Mouse (Mus musculus) kidney, embryonic 15.5 days (tissue): Measurements from ENCODE around the gene Usp35. TPM values are rescaled to one million over a fixed set of nuclear protein-coding genes. Genes with fewer than 3 reads are reported as not detected.

ENCODE experiments used
- ATAC-seq: fragments of 200-750 bp; cut with Nextera tagmentation; replicated peaks from 2 replicates; pipeline ENCODE4 v1.8.0; 2017; ENCODE audit warnings: moderate TSS enrichment; ENCODE audit not compliant: low FRiP score
- H3K27ac ChIP-seq: fragments of 300-500 bp; sonication (generic); 2 replicates; pipeline ENCODE4 v1.5.1; 2015; ENCODE audit warnings: mild to moderate bottlenecking, inconsistent platforms
- H3K27me3 ChIP-seq: fragments of 300-500 bp; sonication (generic); 2 replicates; pipeline ENCODE4 v1.6.1; 2015; ENCODE audit warnings: inconsistent platforms
- H3K36me3 ChIP-seq: fragments of 300-500 bp; sonication (generic); 2 replicates; pipeline ENCODE4 v1.6.1; 2015; ENCODE audit warnings: inconsistent platforms
- H3K4me1 ChIP-seq: fragments of 300-500 bp; sonication (generic); 2 replicates; pipeline ENCODE4 v1.6.1; 2015; ENCODE audit warnings: inconsistent platforms
- H3K4me2 ChIP-seq: fragments of 300-500 bp; sonication (generic); 2 replicates; pipeline ENCODE4 v1.6.1; 2015; ENCODE audit warnings: moderate library complexity, mild to moderate bottlenecking, inconsistent platforms
- H3K4me3 ChIP-seq: fragments of 300-500 bp; sonication (generic); replicated peaks from 2 replicates; pipeline ENCODE4 v1.5.1; 2015; ENCODE audit warnings: mild to moderate bottlenecking, inconsistent platforms
- H3K9ac ChIP-seq: fragments of 300-500 bp; sonication (generic); 2 replicates; pipeline ENCODE4 v1.6.1; 2015; ENCODE audit warnings: mild to moderate bottlenecking, inconsistent platforms
- H3K9me3 ChIP-seq: fragments of 300-500 bp; sonication (generic); replicated peaks from 2 replicates; pipeline ENCODE4 v1.6.1; 2016; ENCODE audit warnings: inconsistent platforms
- WGBS: fragments of 180-500 bp; shearing (Covaris S2); methylation state at CpG from one replicate; pipeline ENCODE4 v1.1.7; 2015; ENCODE audit warnings: mixed read lengths; 5-methylcytosine and 5-hydroxymethylcytosine counted together
- polyA plus RNA-seq: library from polyadenylated mRNA; unstranded; fragments of >200 nt; fragmentation: Nextera tagmentation; extraction: Ambion mirVana; gene quantifications from 2 replicates; pipeline ENCODE4 v1.2.1, GENCODE M21; 2015

Gene Usp35
- polyA plus RNA-seq = 1.5 and 1.9 TPM in 2 replicates

DNA sequence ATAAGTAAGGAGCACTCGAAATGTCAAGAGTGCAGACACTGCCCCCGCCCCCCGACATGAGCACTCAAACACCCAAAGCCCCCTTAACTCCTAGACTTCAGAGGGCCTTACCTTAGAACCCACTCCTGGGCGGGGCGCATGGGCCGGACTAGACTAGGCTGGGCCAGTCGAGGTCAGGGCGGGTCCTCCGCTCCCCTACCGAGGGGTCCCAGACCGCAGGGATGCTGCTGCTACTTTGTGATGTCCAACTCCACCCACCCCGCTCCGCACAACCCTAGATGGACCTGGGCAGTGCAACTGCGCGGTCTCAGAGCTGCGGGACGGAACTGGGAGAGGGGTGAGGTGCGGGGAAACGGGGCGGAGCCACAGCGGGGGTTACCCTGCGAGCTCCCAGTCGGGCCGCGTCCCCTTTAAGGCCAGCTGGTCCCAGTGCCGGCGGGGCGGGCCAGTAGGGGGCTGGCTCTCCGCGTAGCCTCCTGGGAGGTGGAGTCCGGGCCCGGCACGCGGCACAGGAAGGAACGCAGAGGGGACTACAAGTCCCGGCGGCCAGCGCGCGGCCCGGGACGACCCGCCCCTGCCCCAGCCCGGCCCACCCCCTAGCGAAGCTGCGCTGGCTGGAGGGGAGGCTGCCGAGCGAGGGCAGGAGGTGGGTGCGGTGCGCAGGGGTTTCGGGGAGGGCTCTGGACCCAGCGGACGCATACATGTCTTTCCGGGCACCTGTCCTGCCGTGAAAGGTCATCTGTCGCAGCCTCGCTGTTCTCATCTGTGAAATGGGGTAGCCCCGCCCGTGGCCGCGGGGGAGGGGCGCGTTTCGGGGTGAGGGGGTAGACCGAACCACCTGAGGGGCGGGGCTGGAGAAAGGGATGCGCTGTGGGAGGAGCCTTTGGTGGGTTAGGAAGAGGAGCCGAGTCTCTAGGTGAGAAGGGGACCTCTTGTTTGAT lies at the start of gene Usp35, which contains the start of gene Kctd21:
Gene Usp35, minus strand, starts transcription at position 295 of the 941 bp plus-strand sequence.
Gene Kctd21, plus strand, starts transcription at position 602 of the 941 bp plus-strand sequence.
- Histone ChIP-seq H3K4me2 (peak within 1 kb of the TSS; percentile 83), H3K4me3 (peak within 1 kb of the TSS; percentile 93), H3K36me3 (no peaks in the 10 kb centered on the region), H3K27ac (peak within 1 kb of the TSS; percentile 46), H3K4me1 (peaks cover 28% of the 10 kb centered on the region), H3K9me3 (no peaks in the 10 kb centered on the region), H3K27me3 (peaks cover 4% of the 10 kb centered on the region), H3K9ac (peak within 1 kb of the TSS; percentile 74)
- peak; percentile 99 for ATAC-seq
- 1% methylated on average over 68 of the region's 68 CpGs for WGBS

DNA sequence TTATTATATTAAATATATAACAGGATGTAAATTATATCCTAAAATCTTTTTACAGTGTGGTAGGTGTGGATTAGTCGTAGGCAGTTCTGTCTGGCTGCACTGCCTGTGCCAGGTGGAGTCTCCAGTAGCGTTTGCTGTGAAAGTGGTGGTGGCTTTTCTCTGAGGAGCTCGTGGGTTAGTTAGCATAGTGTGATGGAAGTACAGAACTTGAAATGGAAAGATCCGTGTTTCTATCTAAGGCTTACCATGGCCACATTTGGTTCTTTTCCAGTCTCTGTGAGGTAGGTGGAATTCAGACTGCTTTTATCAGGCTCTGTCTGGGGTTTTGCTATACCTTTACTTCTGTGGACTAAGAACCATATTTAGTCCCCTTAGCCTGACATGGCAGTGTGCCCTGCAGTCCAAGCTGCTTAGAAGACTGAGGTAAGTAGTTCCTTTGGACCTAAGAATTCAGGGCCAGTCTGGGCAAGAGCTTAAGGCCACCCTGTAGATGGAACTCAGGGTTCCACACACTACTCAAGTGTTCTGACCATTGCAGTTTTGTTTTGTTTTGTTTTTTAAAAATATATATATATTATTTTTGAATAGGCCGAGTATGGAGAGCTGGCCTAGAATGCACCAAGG lies 48.8 kb upstream of the Usp35 start:
- Histone ChIP-seq H3K4me1 (no peaks in the 10 kb centered on the region), H3K9ac (no peak overlapping the region), H3K4me2 (no peak overlapping the region), H3K4me3 (no peak overlapping the region), H3K27ac (no peak overlapping the region), H3K27me3 (no peaks in the 10 kb centered on the region), H3K36me3 (peaks cover 95% of the 10 kb centered on the region), H3K9me3 (no peaks in the 10 kb centered on the region)
- 94% methylated on average over 5 of the region's 5 CpGs for WGBS
- ATAC-seq = no peak

DNA sequence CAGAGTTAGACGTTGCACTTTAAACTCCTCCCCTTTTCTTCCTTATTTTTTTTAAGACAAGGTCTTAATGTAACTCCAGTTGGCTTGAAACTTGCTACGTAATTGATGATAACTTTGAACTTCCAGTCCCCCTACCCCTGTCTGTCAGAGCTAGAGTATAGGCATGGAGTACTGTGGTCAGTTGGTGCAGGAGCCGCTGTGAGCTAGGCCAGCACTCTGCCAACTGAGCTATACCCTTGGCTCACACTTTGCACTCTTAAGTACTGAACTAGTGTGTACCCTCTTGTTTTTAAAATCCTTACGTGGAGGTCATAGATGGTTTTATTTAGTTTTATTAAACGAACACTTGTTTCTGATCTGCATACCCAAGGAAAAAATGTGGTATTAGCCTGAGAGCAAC lies 47.5 kb upstream of the Usp35 start:
- no peak for ATAC-seq
- no peak overlapping the region for H3K9ac ChIP-seq
- peaks cover 95% of the 10 kb centered on the region for H3K36me3 ChIP-seq
- no peak overlapping the region for H3K4me3 ChIP-seq
- H3K4me1 ChIP-seq = no peaks in the 10 kb centered on the region
- WGBS = 93% methylated on average over 5 of the region's 5 CpGs
- no peak overlapping the region for H3K4me2 ChIP-seq
- H3K27me3 ChIP-seq = no peaks in the 10 kb centered on the region
- no peak overlapping the region for H3K27ac ChIP-seq
- no peaks in the 10 kb centered on the region for H3K9me3 ChIP-seq

DNA sequence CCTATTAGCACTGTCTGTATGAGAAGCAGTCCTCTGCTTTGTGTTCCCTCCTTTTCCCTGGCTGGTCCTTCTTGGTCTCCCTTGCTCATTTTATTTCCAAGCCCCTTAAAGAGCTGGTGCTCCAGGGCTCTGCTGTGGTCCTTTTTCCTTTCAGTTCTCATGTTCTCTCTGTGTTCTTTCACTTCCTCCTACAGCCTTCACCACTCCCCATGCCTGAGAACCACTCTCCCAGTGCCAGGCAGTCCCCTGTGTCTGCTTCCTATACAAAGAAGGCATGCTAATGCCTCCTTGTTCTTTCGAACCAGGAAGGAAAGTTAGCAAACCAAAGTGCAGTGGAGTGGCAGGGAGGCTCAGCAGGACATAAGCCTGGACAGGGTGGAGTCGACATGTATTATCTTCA lies 44.1 kb upstream of the Usp35 start:
- whole genome bisulfite sequencing = 85% methylated on average over 2 of the region's 2 CpGs
- H3K36me3 ChIP-seq = peaks cover 73% of the 10 kb centered on the region
- H3K9ac ChIP-seq = no peak overlapping the region
- peaks cover 9% of the 10 kb centered on the region for H3K4me1 ChIP-seq
- H3K4me2 ChIP-seq = no peak overlapping the region
- no peak overlapping the region for H3K27ac ChIP-seq
- no peak overlapping the region for H3K4me3 ChIP-seq
- H3K9me3 ChIP-seq = no peaks in the 10 kb centered on the region
- ATAC-seq = no peak
- H3K27me3 ChIP-seq = no peaks in the 10 kb centered on the region

DNA sequence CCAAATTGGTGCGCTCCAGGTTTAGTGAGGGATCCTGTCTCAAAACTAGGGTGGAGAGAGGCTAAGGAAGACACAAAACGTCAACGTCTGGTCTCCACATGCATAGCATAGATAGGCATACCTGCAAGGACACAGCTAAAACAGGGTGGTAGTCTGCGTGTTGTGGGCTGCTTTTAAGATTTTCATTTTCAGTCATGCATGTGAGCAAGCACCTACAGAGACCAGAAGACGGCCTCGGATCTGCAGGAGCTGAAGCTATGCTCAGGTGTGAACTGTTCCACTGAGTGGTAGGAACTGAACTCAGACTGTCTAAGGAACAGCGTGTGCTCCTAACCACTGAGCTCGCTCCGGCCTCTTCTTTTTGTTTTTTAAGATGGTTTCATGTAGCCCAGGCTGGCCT lies 43.3 kb upstream of the Usp35 start:
- WGBS = 96% methylated on average over 9 of the region's 9 CpGs
- Histone ChIP-seq H3K36me3 (peaks cover 65% of the 10 kb centered on the region), H3K9ac (no peak overlapping the region), H3K9me3 (no peaks in the 10 kb centered on the region), H3K4me3 (no peak overlapping the region), H3K4me2 (no peak overlapping the region), H3K4me1 (peaks cover 12% of the 10 kb centered on the region), H3K27ac (no peak overlapping the region), H3K27me3 (no peaks in the 10 kb centered on the region)
- ATAC-seq = no peak

DNA sequence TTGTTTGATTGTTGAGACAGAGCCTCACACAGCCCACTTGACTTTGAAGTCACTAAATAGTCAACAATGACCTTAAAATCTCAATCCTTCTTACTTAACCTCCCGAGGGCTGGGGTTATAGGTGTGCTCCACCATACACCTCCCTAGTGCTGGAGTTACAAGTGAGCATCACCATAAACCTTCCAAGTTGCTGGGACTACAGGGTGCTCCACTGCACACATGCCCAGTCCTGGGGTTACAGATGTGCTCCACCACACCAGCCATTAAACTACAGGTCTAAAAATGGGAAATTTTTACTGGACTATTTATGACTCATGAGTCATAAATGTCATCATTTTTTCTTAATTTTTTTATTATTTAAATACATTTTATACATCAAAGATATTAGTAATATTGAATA lies 34.1 kb upstream of the Usp35 start:
- H3K9me3 ChIP-seq = no peaks in the 10 kb centered on the region
- peaks cover 3% of the 10 kb centered on the region for H3K4me1 ChIP-seq
- no peak overlapping the region for H3K4me2 ChIP-seq
- no peak overlapping the region for H3K9ac ChIP-seq
- ATAC-seq = no peak
- WGBS = 80% methylated on average over 1 of the region's 1 CpGs
- H3K36me3 ChIP-seq = no peaks in the 10 kb centered on the region
- H3K27me3 ChIP-seq = no peaks in the 10 kb centered on the region
- H3K27ac ChIP-seq = no peak overlapping the region
- no peak overlapping the region for H3K4me3 ChIP-seq

DNA sequence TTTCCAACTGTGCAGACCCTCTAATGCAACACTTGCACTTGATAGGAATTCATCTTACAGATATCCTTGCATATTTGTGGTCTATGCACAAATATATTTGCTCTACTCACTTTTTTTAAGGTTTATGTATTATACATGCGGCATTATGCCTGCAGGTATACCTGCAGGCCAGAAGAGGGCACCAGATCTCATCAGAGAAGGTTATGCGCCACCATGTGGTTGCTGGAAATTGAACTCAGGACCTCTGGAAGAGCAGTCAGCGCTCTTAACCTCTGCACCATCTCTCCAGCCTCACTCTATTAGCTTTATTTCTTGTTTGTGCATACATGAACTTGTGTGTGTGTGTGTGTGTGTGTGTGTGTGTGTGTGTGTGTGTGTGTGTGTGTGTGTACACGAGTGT lies 29.6 kb upstream of the Usp35 start:
- H3K4me2 ChIP-seq = no peak overlapping the region
- 23% methylated on average over 4 of the region's 4 CpGs for WGBS
- no peaks in the 10 kb centered on the region for H3K27me3 ChIP-seq
- H3K9me3 ChIP-seq = no peaks in the 10 kb centered on the region
- ATAC-seq = no peak
- H3K4me1 ChIP-seq = no peaks in the 10 kb centered on the region
- no peak overlapping the region for H3K27ac ChIP-seq
- H3K4me3 ChIP-seq = no peak overlapping the region
- no peaks in the 10 kb centered on the region for H3K36me3 ChIP-seq
- H3K9ac ChIP-seq = no peak overlapping the region

DNA sequence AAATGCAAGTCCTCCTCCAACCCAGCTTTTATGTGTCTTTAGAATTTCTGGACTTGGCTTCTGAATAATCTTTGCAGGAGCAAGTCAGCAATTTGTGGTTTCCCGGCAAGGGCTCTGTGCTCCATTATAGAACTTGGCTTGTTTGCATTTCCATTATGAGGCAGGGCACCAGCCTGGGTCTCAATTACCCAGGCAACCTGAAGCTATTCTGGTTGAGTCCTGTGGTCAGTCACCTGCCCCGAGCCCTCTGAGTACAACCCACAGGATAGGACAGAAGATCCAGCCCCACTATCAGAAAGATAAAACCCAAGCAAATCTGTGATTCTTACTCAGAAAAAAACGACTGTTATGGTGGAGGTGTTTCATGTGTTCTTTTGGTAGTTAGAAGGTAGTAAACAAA lies 29.1 kb upstream of the Usp35 start:
- no peak for ATAC-seq
- no peak overlapping the region for H3K27ac ChIP-seq
- no peaks in the 10 kb centered on the region for H3K4me1 ChIP-seq
- H3K4me3 ChIP-seq = no peak overlapping the region
- no peaks in the 10 kb centered on the region for H3K36me3 ChIP-seq
- no peaks in the 10 kb centered on the region for H3K27me3 ChIP-seq
- no peak overlapping the region for H3K9ac ChIP-seq
- H3K4me2 ChIP-seq = no peak overlapping the region
- 66% methylated on average over 3 of the region's 3 CpGs for WGBS
- no peaks in the 10 kb centered on the region for H3K9me3 ChIP-seq

DNA sequence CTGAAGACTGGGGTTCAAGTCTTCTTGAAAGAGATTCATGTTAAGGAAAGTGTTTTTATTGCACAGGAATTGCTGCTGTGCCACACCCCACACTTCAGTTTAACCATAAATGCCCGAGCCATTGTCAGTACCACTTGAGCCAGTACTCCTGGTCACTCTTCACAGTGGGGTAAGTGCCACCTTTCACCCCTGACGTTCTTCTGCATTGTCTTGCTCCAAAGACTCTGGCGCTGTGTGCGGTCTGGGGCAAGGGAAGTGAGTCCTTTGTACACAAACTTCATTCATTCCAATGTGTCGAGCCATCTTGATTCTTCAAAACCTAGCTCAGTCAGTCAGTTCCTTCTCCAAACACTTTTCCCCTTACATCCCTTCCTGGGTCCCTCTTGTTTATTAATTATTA lies 28.3 kb upstream of the Usp35 start:
- no peaks in the 10 kb centered on the region for H3K4me1 ChIP-seq
- ATAC-seq = no peak
- no peaks in the 10 kb centered on the region for H3K9me3 ChIP-seq
- WGBS = 67% methylated on average over 5 of the region's 5 CpGs
- no peaks in the 10 kb centered on the region for H3K36me3 ChIP-seq
- no peak overlapping the region for H3K27ac ChIP-seq
- no peak overlapping the region for H3K4me2 ChIP-seq
- no peak overlapping the region for H3K9ac ChIP-seq
- no peak overlapping the region for H3K4me3 ChIP-seq
- no peaks in the 10 kb centered on the region for H3K27me3 ChIP-seq

DNA sequence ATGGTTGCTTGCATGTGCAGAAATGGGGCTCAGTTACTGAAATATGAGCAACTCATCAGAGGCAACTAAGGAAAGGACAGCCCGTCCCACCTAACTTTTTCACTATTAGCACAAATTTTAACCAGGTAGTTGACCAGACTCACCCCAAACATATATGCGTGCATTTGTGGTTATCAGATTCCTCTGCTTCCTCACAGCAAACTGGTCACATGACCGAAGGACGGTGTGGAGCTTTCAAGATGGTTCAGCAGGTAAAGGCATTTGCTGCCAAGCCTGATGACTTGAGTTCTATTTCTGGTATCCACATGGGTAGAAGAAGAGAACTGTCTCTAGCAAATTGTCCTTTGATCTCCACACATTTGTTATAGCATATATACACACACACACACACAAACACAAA lies 26.5 kb upstream of the Usp35 start:
- H3K9me3 ChIP-seq = no peaks in the 10 kb centered on the region
- H3K27me3 ChIP-seq = no peaks in the 10 kb centered on the region
- whole genome bisulfite sequencing = 85% methylated on average over 4 of the region's 4 CpGs
- H3K4me3 ChIP-seq = no peak overlapping the region
- H3K36me3 ChIP-seq = no peaks in the 10 kb centered on the region
- H3K27ac ChIP-seq = no peak overlapping the region
- no peak overlapping the region for H3K9ac ChIP-seq
- ATAC-seq = no peak
- H3K4me1 ChIP-seq = no peaks in the 10 kb centered on the region
- no peak overlapping the region for H3K4me2 ChIP-seq

DNA sequence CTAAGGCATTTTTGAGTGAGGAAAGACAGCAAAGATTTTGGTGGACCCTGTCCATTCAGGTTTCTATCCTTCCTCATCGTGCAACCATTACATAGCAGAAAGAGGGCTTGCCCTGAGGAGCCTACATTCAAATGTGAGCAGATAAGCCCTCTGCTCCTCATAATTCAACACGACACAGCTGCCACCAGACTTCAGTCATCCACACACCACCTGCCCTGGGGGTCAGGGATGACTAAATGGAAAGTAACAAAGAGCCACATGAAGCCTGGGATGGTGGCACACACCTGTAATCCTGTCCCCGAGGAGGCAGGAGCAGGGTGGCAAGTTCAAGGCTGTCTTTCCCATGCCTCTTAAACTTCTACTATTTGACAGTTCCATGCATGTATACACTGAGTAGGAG lies 26.0 kb upstream of the Usp35 start:
- ATAC-seq = no peak
- WGBS = 77% methylated on average over 3 of the region's 3 CpGs
- H3K4me3 ChIP-seq = no peak overlapping the region
- no peaks in the 10 kb centered on the region for H3K4me1 ChIP-seq
- no peak overlapping the region for H3K27ac ChIP-seq
- H3K27me3 ChIP-seq = no peaks in the 10 kb centered on the region
- no peak overlapping the region for H3K4me2 ChIP-seq
- no peaks in the 10 kb centered on the region for H3K36me3 ChIP-seq
- no peaks in the 10 kb centered on the region for H3K9me3 ChIP-seq
- no peak overlapping the region for H3K9ac ChIP-seq

DNA sequence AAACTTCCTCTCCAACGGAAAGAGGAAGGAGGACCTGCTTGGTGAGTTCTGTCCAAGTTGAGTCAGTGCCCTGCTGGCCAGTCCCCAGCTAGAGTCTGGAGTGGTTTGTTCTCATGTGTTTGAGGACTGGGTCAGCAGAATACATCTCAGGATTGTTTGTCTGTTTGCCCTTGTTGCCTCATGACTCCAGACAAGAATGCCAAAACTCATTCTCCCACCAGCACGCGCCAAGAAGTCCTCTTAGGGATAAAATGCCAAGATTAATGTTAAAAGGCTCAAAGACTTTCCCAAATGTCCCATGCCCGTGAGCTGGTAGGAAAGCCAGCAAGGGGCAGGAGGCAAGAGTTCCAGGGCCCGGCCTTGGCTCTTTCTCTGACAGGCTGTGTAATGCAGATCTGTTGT lies 25.1 kb upstream of the Usp35 start:
- Histone ChIP-seq H3K9ac (no peak overlapping the region), H3K9me3 (no peaks in the 10 kb centered on the region), H3K27me3 (no peaks in the 10 kb centered on the region), H3K4me2 (no peak overlapping the region), H3K27ac (no peak overlapping the region), H3K4me1 (no peaks in the 10 kb centered on the region), H3K4me3 (no peak overlapping the region), H3K36me3 (no peaks in the 10 kb centered on the region)
- ATAC-seq = no peak
- 81% methylated on average over 5 of the region's 5 CpGs for WGBS
